Mouse (Mus musculus) lung, postnatal 0 days (tissue): Measurements from ENCODE around the gene Galnt9.

ENCODE experiments used
- CTCF ChIP-seq: IDR thresholded peaks from 2 replicates; pipeline ENCODE4 v1.5.1; 2016; ENCODE audit warnings: antibody characterized with exemption, mild to moderate bottlenecking
- EP300 ChIP-seq: IDR thresholded peaks from 2 replicates; pipeline ENCODE4 v1.6.1; 2016; ENCODE audit warnings: antibody characterized with exemption, mild to moderate bottlenecking, control low read depth

DNA sequence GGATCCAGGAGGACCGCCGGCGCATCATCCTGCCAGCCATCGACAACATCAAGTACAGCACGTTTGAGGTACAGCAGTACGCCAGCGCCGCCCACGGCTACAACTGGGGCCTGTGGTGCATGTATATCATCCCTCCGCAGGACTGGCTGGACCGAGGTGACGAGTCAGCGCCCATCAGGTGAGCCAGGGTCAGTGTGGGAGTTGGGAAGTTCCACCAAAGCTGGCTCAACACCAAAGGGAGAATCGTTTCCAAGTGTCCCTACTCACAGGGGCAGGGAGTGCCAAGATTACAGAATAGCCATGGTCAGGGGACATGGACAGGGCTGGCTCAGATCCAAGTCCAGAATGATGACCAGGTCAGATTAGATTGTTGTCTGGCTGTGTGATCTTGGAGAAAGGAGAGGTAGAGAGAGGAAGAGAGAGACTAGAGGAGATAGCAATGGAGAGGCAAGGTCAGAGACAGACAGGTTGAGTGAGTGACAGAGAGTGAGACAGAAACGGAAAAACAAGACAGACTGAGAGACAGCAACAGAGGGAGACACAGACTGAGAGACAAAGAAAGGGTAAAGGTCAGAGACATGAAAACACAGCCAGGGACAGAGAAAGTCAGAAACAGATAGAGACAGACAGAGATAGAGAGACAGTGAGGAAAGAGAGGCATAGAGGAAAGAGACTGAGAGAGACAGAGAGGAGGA, 52.1 kb downstream of the Galnt9 start:
- TF ChIP-seq EP300 (no peak), CTCF (no peak)
